Mouse (Mus musculus) megakaryocyte, embryonic 14.5 days (primary cell): ENCODE measurements around the gene Mfsd6l. TPM values are rescaled to one million over a fixed set of nuclear protein-coding genes. Genes with fewer than 3 reads are reported as not detected.

Experiments used
- H3K27me3 ChIP-seq: replicated peaks from 2 replicates; pipeline ENCODE3; 2012; ENCODE audit warnings: inconsistent platforms
- H3K36me3 ChIP-seq: replicated peaks from 2 replicates; pipeline ENCODE3; 2012; ENCODE audit warnings: low read length, inconsistent platforms, mixed read lengths
- H3K4me1 ChIP-seq: 2 replicates; pipeline ENCODE4 v1.6.1; 2012; ENCODE audit warnings: inconsistent platforms
- H3K4me3 ChIP-seq: replicated peaks from 2 replicates; pipeline ENCODE3; 2012; ENCODE audit warnings: moderate library complexity, mild to moderate bottlenecking, inconsistent platforms
- H3K9me3 ChIP-seq: 2 replicates; pipeline ENCODE4 v1.6.1; 2012; ENCODE audit warnings: inconsistent platforms
- FLI1 ChIP-seq: IDR thresholded peaks from 2 replicates; pipeline ENCODE4 v1.6.1; 2012; ENCODE audit warnings: low read length, inconsistent platforms, mixed read lengths
- GATA1 ChIP-seq: IDR thresholded peaks from 3 replicates; pipeline ENCODE4 v1.6.1; 2012; ENCODE audit warnings: mixed read lengths, low read length, inconsistent platforms, borderline replicate concordance
- polyA plus RNA-seq: library from polyadenylated mRNA; stranded (reverse); fragments of >175 nt; gene quantifications from 2 replicates; pipeline ENCODE4 v1.2.3, GENCODE M21; 2012; ENCODE audit warnings: low replicate concordance; ENCODE audit not compliant: insufficient read depth

Mfsd6l gene
- polyA plus RNA-seq, 1 experiment, result 0.04 TPM

GRCm38 (mm10) chr11:68531066-68531806 lies 24.8 kb upstream of the Mfsd6l start:
- H3K36me3 ChIP-seq, result no peaks in the 10 kb centered on the region
- TF ChIP-seq GATA1, result no peak
- TF ChIP-seq FLI1, result no peak
- H3K4me1 ChIP-seq, result peaks cover 10% of the 10 kb centered on the region
- H3K9me3 ChIP-seq, result no peaks in the 10 kb centered on the region
- peaks cover 33% of the 10 kb centered on the region for H3K27me3 ChIP-seq
- H3K4me3 ChIP-seq, result no peak overlapping the region

GRCm38 (mm10) chr11:68531941-68532535 lies 23.9 kb upstream of the Mfsd6l start:
- Histone ChIP-seq H3K36me3 (no peaks in the 10 kb centered on the region), H3K4me1 (peaks cover 14% of the 10 kb centered on the region), H3K4me3 (no peak overlapping the region), H3K9me3 (no peaks in the 10 kb centered on the region), H3K27me3 (peaks cover 34% of the 10 kb centered on the region)
- TF ChIP-seq GATA1, result no peak
- no peak for TF ChIP-seq FLI1

GRCm38 (mm10) chr11:68532773-68533172 lies 23.2 kb upstream of the Mfsd6l start:
- Histone ChIP-seq H3K36me3 (no peaks in the 10 kb centered on the region), H3K4me3 (no peak overlapping the region), H3K9me3 (no peaks in the 10 kb centered on the region), H3K4me1 (peaks cover 14% of the 10 kb centered on the region), H3K27me3 (peaks cover 33% of the 10 kb centered on the region)
- TF ChIP-seq GATA1, result no peak

GRCm38 (mm10) chr11:68533971-68534475 lies 22.0 kb upstream of the Mfsd6l start:
- Histone ChIP-seq H3K4me3 (no peak overlapping the region), H3K4me1 (peaks cover 14% of the 10 kb centered on the region), H3K9me3 (no peaks in the 10 kb centered on the region), H3K27me3 (peaks cover 28% of the 10 kb centered on the region), H3K36me3 (no peaks in the 10 kb centered on the region)
- no peak for TF ChIP-seq GATA1
- TF ChIP-seq FLI1, result no peak

GRCm38 (mm10) chr11:68536026-68536425 lies 20.0 kb upstream of the Mfsd6l start:
- TF ChIP-seq GATA1 (no peak), FLI1 (no peak)
- peaks cover 14% of the 10 kb centered on the region for H3K4me1 ChIP-seq
- H3K36me3 ChIP-seq, result no peaks in the 10 kb centered on the region
- H3K4me3 ChIP-seq, result no peak overlapping the region
- peaks cover 28% of the 10 kb centered on the region for H3K27me3 ChIP-seq
- H3K9me3 ChIP-seq, result no peaks in the 10 kb centered on the region

GRCm38 (mm10) chr11:68536465-68536864 lies 19.5 kb upstream of the Mfsd6l start:
- no peak for TF ChIP-seq GATA1
- TF ChIP-seq FLI1, result no peak
- Histone ChIP-seq H3K4me3 (peak overlapping the region; percentile 69), H3K4me1 (peaks cover 14% of the 10 kb centered on the region), H3K36me3 (no peaks in the 10 kb centered on the region), H3K27me3 (peaks cover 25% of the 10 kb centered on the region), H3K9me3 (no peaks in the 10 kb centered on the region)

GRCm38 (mm10) chr11:68539621-68540020 lies 16.4 kb upstream of the Mfsd6l start:
- Histone ChIP-seq H3K4me3 (no peak overlapping the region), H3K9me3 (no peaks in the 10 kb centered on the region), H3K36me3 (no peaks in the 10 kb centered on the region), H3K4me1 (peaks cover 4% of the 10 kb centered on the region), H3K27me3 (peaks cover 30% of the 10 kb centered on the region)
- no peak for TF ChIP-seq GATA1
- no peak for TF ChIP-seq FLI1

GRCm38 (mm10) chr11:68544554-68544953 lies 11.4 kb upstream of the Mfsd6l start:
- TF ChIP-seq FLI1 (no peak), GATA1 (no peak)
- Histone ChIP-seq H3K4me3 (no peak overlapping the region), H3K4me1 (no peaks in the 10 kb centered on the region), H3K9me3 (no peaks in the 10 kb centered on the region), H3K27me3 (peaks cover 41% of the 10 kb centered on the region), H3K36me3 (no peaks in the 10 kb centered on the region)

- H3K9me3 ChIP-seq, result no peaks in the 10 kb centered on the region
- H3K27me3 ChIP-seq, result peaks cover 38% of the 10 kb centered on the region
- TF ChIP-seq GATA1, result no peak
- TF ChIP-seq FLI1, result no peak
- no peaks in the 10 kb centered on the region for H3K4me1 ChIP-seq
- H3K36me3 ChIP-seq, result no peaks in the 10 kb centered on the region
- no peak overlapping the region for H3K4me3 ChIP-seq
These were observed 10.8 kb upstream of the Mfsd6l start for GRCm38 (mm10) chr11:68545172-68545571.

- TF ChIP-seq GATA1, result no peak
- no peak for TF ChIP-seq FLI1
- no peak overlapping the region for H3K4me3 ChIP-seq
- no peaks in the 10 kb centered on the region for H3K36me3 ChIP-seq
- H3K4me1 ChIP-seq, result no peaks in the 10 kb centered on the region
- no peaks in the 10 kb centered on the region for H3K9me3 ChIP-seq
- H3K27me3 ChIP-seq, result peaks cover 40% of the 10 kb centered on the region
These were observed 10.2 kb upstream of the Mfsd6l start for GRCm38 (mm10) chr11:68545682-68546222.
